Mouse (Mus musculus) embryonic facial prominence, embryonic 15.5 days (tissue): ENCODE data around the gene Zfp664. TPM values are rescaled to one million over a fixed set of nuclear protein-coding genes. Genes with fewer than 3 reads are reported as not detected.

ENCODE experiments used
- polyA plus RNA-seq: library from polyadenylated mRNA; unstranded; fragments of >200 nt; fragmentation: Nextera tagmentation; extraction: Ambion mirVana; gene quantifications from 2 replicates; pipeline ENCODE4 v1.2.1, GENCODE M21; 2015

Gene Zfp664
- polyA plus RNA-seq, 1 experiment from 2014 or later = 90.4 TPM

Other genes starting within 250 kb of the Zfp664 start
- gene Atp6v0a2, start 234.1 kb upstream of the Zfp664 start, polyA plus RNA-seq = 41.9 and 45.3 TPM in 2 replicates
- gene Dnah10, start 137.6 kb upstream of the Zfp664 start, polyA plus RNA-seq = 0.50 and 0.94 TPM in 2 replicates
- gene Ccdc92, start 267 bp upstream of the Zfp664 start, polyA plus RNA-seq = 10.0 and 11.7 TPM in 2 replicates
- 22.1 and 24.0 TPM in 2 replicates for gene Rflna, start 140.5 kb downstream of the Zfp664 start, polyA plus RNA-seq